Mouse (Mus musculus): ENCODE data around the gene Rnft2. TPM values are rescaled to one million over a fixed set of nuclear protein-coding genes. Genes with fewer than 3 reads are reported as not detected.

Rnft2 gene
- polyA plus RNA-seq, 2 experiments = 0.04 to 1.1 TPM

GRCm38 (mm10) chr5:118171665-118172064, 73.3 kb downstream of the Rnft2 start:
- H3K36me3 ChIP-seq (replicated peaks; ENCODE audit: control insufficient read depth, insufficient read depth, low read depth) = no peaks in the 10 kb centered on the region
- H3K4me1 ChIP-seq (replicated peaks; ENCODE audit: control insufficient read depth in 2 of 2, insufficient read depth in 2 of 2, low read length in 1 of 2) = no peaks in the 10 kb centered on the region; a peak in 1 of 4 replicates
- ATAC-seq (ENCODE audit: insufficient read depth) (no peak), DNase-seq (ENCODE audit: low read depth in 3 of 3, low spot score in 3 of 3) (no peak)
- H3K9ac ChIP-seq (replicated peaks) = no peak overlapping the region
- H3K9me3 ChIP-seq (ENCODE audit: control insufficient read depth, low read length) = no peaks in the 10 kb centered on the region
- H3K4me3 ChIP-seq (ENCODE audit: insufficient read depth in 1 of 2, low read depth in 2 of 2, low read length in 2 of 2) = peak overlapping the region in 1 of 2 experiments; percentile 31; a peak in 2 of 4 replicates
- H3K4me2 ChIP-seq (ENCODE audit: low read depth) = peak overlapping the region; percentile 41
- no peak overlapping the region for H3K27ac ChIP-seq
- no peak for TF ChIP-seq EP300 (IDR thresholded peaks at IDR 0.05; ENCODE audit: low read depth)
- TF ChIP-seq CTCF (IDR thresholded peaks at IDR 0.05; ENCODE audit: low read depth) = no peak
- H3K27me3 ChIP-seq (ENCODE audit: control insufficient read depth, insufficient read depth, low read length) = peaks cover 75% of the 10 kb centered on the region
- WGBS (ENCODE audit: insufficient replicate concordance) = 2% methylated on average over 36 of the region's 36 CpGs

- no peak overlapping the region for H3K9ac ChIP-seq (replicated peaks)
- no peak overlapping the region; the same call in 1 of the 2 replicates for H3K4me2 ChIP-seq (ENCODE audit: low read depth)
- no peak overlapping the region for H3K4me3 ChIP-seq (ENCODE audit: insufficient read depth in 1 of 2, low read depth in 2 of 2, low read length in 2 of 2)
- H3K27ac ChIP-seq = no peak overlapping the region
- no peaks in the 10 kb centered on the region for H3K36me3 ChIP-seq (replicated peaks; ENCODE audit: control insufficient read depth, insufficient read depth, low read depth)
- peak; percentile 30; the same call in 1 of the 2 replicates for TF ChIP-seq CTCF (IDR thresholded peaks at IDR 0.05; ENCODE audit: low read depth)
- TF ChIP-seq EP300 (IDR thresholded peaks at IDR 0.05; ENCODE audit: low read depth) = no peak
- H3K4me1 ChIP-seq (replicated peaks; ENCODE audit: control insufficient read depth in 2 of 2, insufficient read depth in 2 of 2, low read length in 1 of 2) = no peaks in the 10 kb centered on the region; a peak in 1 of 4 replicates
- peaks cover 75% of the 10 kb centered on the region for H3K27me3 ChIP-seq (ENCODE audit: control insufficient read depth, insufficient read depth, low read length)
- WGBS (ENCODE audit: insufficient replicate concordance) = 2% methylated on average over 25 of the region's 25 CpGs
- H3K9me3 ChIP-seq (ENCODE audit: control insufficient read depth, low read length) = no peaks in the 10 kb centered on the region
- DNase-seq (ENCODE audit: low read depth in 3 of 3, low spot score in 3 of 3) = no peak
- ATAC-seq (ENCODE audit: insufficient read depth) = no peak
Measured at GRCm38 (mm10) chr5:118170888-118171529, 73.9 kb downstream of the Rnft2 start.

GRCm38 (mm10) chr5:118169222-118170221, 75.4 kb downstream of the Rnft2 start:
- 1% methylated on average over 108 of the region's 117 CpGs for WGBS (ENCODE audit: insufficient replicate concordance)
- Histone ChIP-seq H3K36me3 (replicated peaks; ENCODE audit: control insufficient read depth, insufficient read depth, low read depth) (no peaks in the 10 kb centered on the region), H3K9ac (replicated peaks) (no peak overlapping the region), H3K4me1 (replicated peaks; ENCODE audit: control insufficient read depth in 2 of 2, insufficient read depth in 2 of 2, low read length in 1 of 2) (no peaks in the 10 kb centered on the region), H3K4me3 (ENCODE audit: insufficient read depth in 1 of 2, low read depth in 2 of 2, low read length in 2 of 2) (peak overlapping the region in 1 of 2 experiments; percentile 39; a peak in 2 of 4 replicates), H3K9me3 (ENCODE audit: control insufficient read depth, low read length) (no peaks in the 10 kb centered on the region), H3K27me3 (ENCODE audit: control insufficient read depth, insufficient read depth, low read length) (peaks cover 67% of the 10 kb centered on the region), H3K4me2 (ENCODE audit: low read depth) (peak overlapping the region; percentile 55), H3K27ac (no peak overlapping the region)
- no peak for DNase-seq (ENCODE audit: low read depth in 3 of 3, low spot score in 3 of 3)
- no peak for ATAC-seq (ENCODE audit: insufficient read depth)
- TF ChIP-seq EP300 (IDR thresholded peaks at IDR 0.05; ENCODE audit: low read depth) (no peak), CTCF (IDR thresholded peaks at IDR 0.05; ENCODE audit: low read depth) (no peak)

GRCm38 (mm10) chr5:118167561-118167995, 77.3 kb downstream of the Rnft2 start:
- Histone ChIP-seq H3K27me3 (ENCODE audit: control insufficient read depth, insufficient read depth, low read length) (peaks cover 52% of the 10 kb centered on the region), H3K9me3 (ENCODE audit: control insufficient read depth, low read length) (no peaks in the 10 kb centered on the region), H3K4me3 (ENCODE audit: insufficient read depth in 1 of 2, low read depth in 2 of 2, low read length in 2 of 2) (no peak overlapping the region), H3K36me3 (replicated peaks; ENCODE audit: control insufficient read depth, insufficient read depth, low read depth) (no peaks in the 10 kb centered on the region), H3K4me1 (replicated peaks; ENCODE audit: control insufficient read depth in 2 of 2, insufficient read depth in 2 of 2, low read length in 1 of 2) (no peaks in the 10 kb centered on the region), H3K27ac (no peak overlapping the region), H3K9ac (replicated peaks) (no peak overlapping the region), H3K4me2 (ENCODE audit: low read depth) (no peak overlapping the region)
- TF ChIP-seq EP300 (IDR thresholded peaks at IDR 0.05; ENCODE audit: low read depth) (no peak), CTCF (IDR thresholded peaks at IDR 0.05; ENCODE audit: low read depth) (no peak)
- no peak for DNase-seq (ENCODE audit: low read depth in 3 of 3, low spot score in 3 of 3)
- 55% methylated on average over 8 of the region's 8 CpGs for WGBS (ENCODE audit: insufficient replicate concordance)
- ATAC-seq (ENCODE audit: insufficient read depth) = no peak

- H3K9ac ChIP-seq (replicated peaks) = no peak overlapping the region
- H3K36me3 ChIP-seq (replicated peaks; ENCODE audit: control insufficient read depth, insufficient read depth, low read depth) = no peaks in the 10 kb centered on the region
- H3K27ac ChIP-seq = no peak overlapping the region
- no peaks in the 10 kb centered on the region for H3K4me1 ChIP-seq (replicated peaks; ENCODE audit: control insufficient read depth in 2 of 2, insufficient read depth in 2 of 2, low read length in 1 of 2)
- H3K4me2 ChIP-seq (ENCODE audit: low read depth) = no peak overlapping the region
- no peaks in the 10 kb centered on the region for H3K9me3 ChIP-seq (ENCODE audit: control insufficient read depth, low read length)
- no peak overlapping the region for H3K4me3 ChIP-seq (ENCODE audit: insufficient read depth in 1 of 2, low read depth in 2 of 2, low read length in 2 of 2)
- ATAC-seq (ENCODE audit: insufficient read depth) = no peak
- TF ChIP-seq CTCF (IDR thresholded peaks at IDR 0.05; ENCODE audit: low read depth) = no peak
- no peak for TF ChIP-seq EP300 (IDR thresholded peaks at IDR 0.05; ENCODE audit: low read depth)
- peaks cover 31% of the 10 kb centered on the region for H3K27me3 ChIP-seq (ENCODE audit: control insufficient read depth, insufficient read depth, low read length)
- DNase-seq (ENCODE audit: low read depth in 3 of 3, low spot score in 3 of 3) = no peak
Measured at GRCm38 (mm10) chr5:118165462-118165861, 79.5 kb downstream of the Rnft2 start.

Data from liver, embryonic 14.5 days (tissue).